24 mouse cellular contexts compared by ENCODE assay signal in genomic region chr16:72735175-72735574, GRCm38 (mm10).
A peak's percentile ranks its signal among the peaks of the same experiment; 100 is the strongest.
DNase-seq lines count a peak whose midpoint lies in the region; ATAC-seq lines count a peak whose summit lies in the region.
"Had no signal": no experiment of that assay in that cellular context is flagged by ENCODE, and none has a peak within 500 bp of the region (broad histone marks: within the 10 kb centered on the region; RNA-seq: fewer than 3 reads in every experiment).

No protein-coding gene starts in this region.

- intact Hi-C loops in left cerebral cortex, postnatal 14 days (cut with DNase I) = no loop called here
- intact Hi-C loops in heart, postnatal 25 days (cut with DNase I) = no loop called here

- H3K36me3 ChIP-seq in lung, embryonic 15.5 days = no peaks in the 10 kb centered on the region
- no peaks in the 10 kb centered on the region for H3K36me3 ChIP-seq in stomach, embryonic 16.5 days (ENCODE audit: control insufficient read depth, insufficient read depth, low read length)
- H3K36me3 ChIP-seq: embryonic facial prominence, embryonic 13.5 days; forebrain, embryonic 12.5 days; heart, embryonic 13.5 days; hindbrain, embryonic 12.5 days; limb, embryonic 15.5 days had no signal

- peak; percentile 79; the same call in 1 of the 2 replicates for ATAC-seq in lung, embryonic 15.5 days (ENCODE audit: borderline replicate concordance, extremely low read depth, low FRiP score, low TSS enrichment)
- ATAC-seq in stomach, embryonic 16.5 days (ENCODE audit: insufficient read depth, low FRiP score) = peak; percentile 64; the same call in 1 of the 2 replicates

- 20% methylated on average over 11 of the region's 11 CpGs for WGBS in lung, embryonic 15.5 days
- 25% methylated on average over 11 of the region's 11 CpGs for WGBS in stomach, embryonic 16.5 days

- H3K4me2 ChIP-seq in lung, embryonic 15.5 days = peak overlapping the region; percentile 24; the same call in 1 of the 2 replicates
- H3K4me2 ChIP-seq in stomach, embryonic 16.5 days (ENCODE audit: low read depth, low read length) = peak overlapping the region; percentile 19; the same call in 1 of the 2 replicates
- H3K4me2 ChIP-seq: embryonic facial prominence, embryonic 13.5 days; forebrain, embryonic 12.5 days; heart, embryonic 13.5 days; hindbrain, embryonic 12.5 days; limb, embryonic 15.5 days had no signal

- no peaks in the 10 kb centered on the region for H3K9me3 ChIP-seq in lung, embryonic 15.5 days
- H3K9me3 ChIP-seq in stomach, embryonic 16.5 days (replicated peaks; ENCODE audit: control insufficient read depth, low read length) = no peaks in the 10 kb centered on the region
- H3K9me3 ChIP-seq: embryonic facial prominence, embryonic 13.5 days; forebrain, embryonic 12.5 days; heart, embryonic 13.5 days; hindbrain, embryonic 12.5 days; limb, embryonic 15.5 days had no signal

- peaks cover 33% of the 10 kb centered on the region for H3K4me1 ChIP-seq in lung, embryonic 15.5 days
- H3K4me1 ChIP-seq in stomach, embryonic 16.5 days (ENCODE audit: control insufficient read depth, insufficient read depth, low read length) = peaks cover 12% of the 10 kb centered on the region

- H3K27me3 ChIP-seq in lung, embryonic 15.5 days = no peaks in the 10 kb centered on the region
- H3K27me3 ChIP-seq in stomach, embryonic 16.5 days (ENCODE audit: control insufficient read depth, insufficient read depth, low read length) = no peaks in the 10 kb centered on the region
- H3K27me3 ChIP-seq: embryonic facial prominence, embryonic 13.5 days; forebrain, embryonic 12.5 days; heart, embryonic 13.5 days; hindbrain, embryonic 12.5 days; limb, embryonic 15.5 days had no signal

- no peak overlapping the region for H3K9ac ChIP-seq in lung, embryonic 15.5 days
- no peak overlapping the region for H3K9ac ChIP-seq in stomach, embryonic 16.5 days (ENCODE audit: low read length)
- H3K9ac ChIP-seq: embryonic facial prominence, embryonic 13.5 days; forebrain, embryonic 12.5 days; heart, embryonic 13.5 days; hindbrain, embryonic 12.5 days; limb, embryonic 15.5 days had no signal

- peak; percentile 27 for DNase-seq in embryo, embryonic 11 days
- DNase-seq in embryo, embryonic 10 days (ENCODE audit: low spot score) = no peak
- no peak for DNase-seq in lung, adult 18-20 months
- peak; percentile 74 for DNase-seq in lung, postnatal 10 days
- DNase-seq in left cerebral cortex, postnatal 14 days (ENCODE audit: low spot score in 2 of 2) = no peak
- no peak for DNase-seq in heart, postnatal 25 days (ENCODE audit: low spot score)
- DNase-seq: adrenal gland, postnatal 14 days; cerebellum, adult 2 months; gastrocnemius, postnatal 36 days; heart, adult 2 months; heart, postnatal 14 days; kidney, postnatal 4 days; left cerebral cortex, postnatal 4 days; right cerebral cortex, postnatal 4 days; thymus, adult 2 months had no signal

- H3K27ac ChIP-seq in lung, embryonic 15.5 days = no peak overlapping the region
- H3K27ac ChIP-seq in stomach, embryonic 16.5 days (ENCODE audit: low read length) = no peak overlapping the region
- H3K27ac ChIP-seq: embryonic facial prominence, embryonic 13.5 days; forebrain, embryonic 12.5 days; heart, adult 2 months; heart, embryonic 13.5 days; hindbrain, embryonic 12.5 days; left cerebral cortex, adult 2 months; limb, embryonic 15.5 days had no signal

- no peak overlapping the region for H3K4me3 ChIP-seq in lung, embryonic 15.5 days
- no peak overlapping the region for H3K4me3 ChIP-seq in stomach, embryonic 16.5 days (replicated peaks; ENCODE audit: low read length)
- H3K4me3 ChIP-seq: embryonic facial prominence, embryonic 13.5 days; erythroblast, embryonic 14.5 days; forebrain, embryonic 12.5 days; heart, adult 2 months; heart, embryonic 13.5 days; hindbrain, embryonic 12.5 days; left cerebral cortex, adult 2 months; limb, embryonic 15.5 days had no signal

Comparison
In these comparisons a context has a peak if more than half of its experiments do, and no peak if none do; other contexts are left out.
1. DNase-seq: peak in embryo, embryonic 11 days (single experiment) and lung, postnatal 10 days (single experiment); none in embryo, embryonic 10 days (single experiment), lung, adult 18-20 months (0 of 2), left cerebral cortex, postnatal 14 days (0 of 2) and heart, postnatal 25 days (single experiment).